Mouse (Mus musculus) common myeloid progenitor, adult 5-6 weeks (primary cell): Measurements from ENCODE around the gene Map3k3. TPM values are rescaled to one million over a fixed set of nuclear protein-coding genes. Genes with fewer than 3 reads are reported as not detected.
A peak's percentile ranks its signal among the peaks of the same experiment; 100 is the strongest.
"Not testable (repeated sequence)": the region's sequence is repeated elsewhere in the genome, so short reads cannot be mapped to it uniquely, and the experiment has no call there.

Experiments
- ATAC-seq: replicated peaks from 2 replicates; pipeline ENCODE4 v1.8.0; 2016; ENCODE audit warnings: low read depth, mild to moderate bottlenecking, moderate TSS enrichment, inconsistent platforms; ENCODE audit not compliant: poor library complexity, severe bottlenecking
- total RNA-seq: library from RNA; stranded (forward); fragments of 200-1000, 187-1606 nt; gene quantifications from 2 replicates; pipeline ENCODE4 v1.2.3, GENCODE M21; 2017

Map3k3 gene
- 14.7 and 28.0 TPM in 2 replicates for total RNA-seq

GRCm38 (mm10) chr11:106083708-106084701, at the start of gene Map3k3:
Map3k3 (plus strand) TSS chr11:106084613.
- ATAC-seq = peak; percentile 97

DNA sequence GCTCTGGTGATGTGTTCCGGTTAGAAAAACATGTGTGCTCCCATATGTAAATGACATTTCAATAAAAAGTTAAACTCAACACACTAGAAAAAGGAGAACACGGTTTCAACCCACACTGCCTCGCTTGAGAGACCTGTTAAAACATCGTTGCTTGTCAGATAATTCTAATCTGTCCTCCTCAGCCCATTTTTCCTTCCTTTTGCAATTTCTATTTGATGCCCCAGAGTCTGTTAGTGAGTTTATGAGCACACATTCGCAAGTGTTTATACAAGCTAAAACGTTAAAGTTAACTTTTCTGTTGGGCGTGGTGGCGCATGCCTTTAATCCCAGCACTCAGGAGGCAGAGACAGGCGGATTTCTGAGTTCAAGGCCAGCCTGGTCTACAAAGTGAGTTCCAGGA, 49.4 kb upstream of the Map3k3 start:
- ATAC-seq = no peak

DNA sequence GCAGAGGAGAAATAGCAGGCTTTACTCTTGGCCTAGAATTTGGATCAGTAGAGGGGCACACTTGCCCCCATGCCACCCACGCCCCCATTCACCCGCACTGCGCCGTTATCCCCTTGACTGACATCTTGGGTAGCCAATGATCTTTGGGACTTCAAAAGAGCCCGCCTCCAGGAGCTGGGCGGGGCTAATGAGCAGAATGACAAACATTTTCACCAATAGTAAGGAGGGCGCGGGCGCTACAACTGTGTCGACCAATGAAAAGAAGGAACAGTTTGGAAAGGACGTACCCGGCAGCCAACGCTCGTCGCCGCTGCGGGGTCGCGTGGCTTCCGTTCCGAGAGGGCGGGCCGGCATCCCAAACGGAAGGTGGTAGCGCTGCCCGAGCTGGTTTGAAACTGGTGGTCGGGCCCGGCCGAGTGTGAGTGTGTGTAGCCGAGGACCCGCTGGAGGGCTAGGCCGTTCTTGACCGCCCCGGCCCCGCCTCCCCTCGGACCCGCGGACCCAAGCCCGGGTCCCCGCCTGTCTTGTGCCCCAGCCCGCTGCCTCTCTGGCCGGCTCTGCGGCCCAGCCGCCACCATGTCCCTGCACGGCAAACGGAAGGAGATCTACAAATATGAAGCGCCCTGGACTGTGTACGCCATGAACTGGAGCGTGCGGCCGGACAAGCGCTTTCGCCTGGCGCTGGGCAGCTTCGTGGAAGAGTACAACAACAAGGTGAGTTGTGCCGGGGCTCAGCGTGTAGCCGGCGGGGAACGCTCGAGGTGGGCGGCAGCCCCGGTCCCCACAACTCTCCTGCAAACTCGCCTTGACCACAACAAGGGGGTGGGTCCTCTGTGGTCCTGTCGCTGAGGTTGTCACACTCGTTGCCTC, 47.6 kb upstream of the Map3k3 start, which contains the start of gene Dcaf7:
Gene Dcaf7, plus strand, starts transcription at position 325 of the 870 bp plus-strand sequence.
- ATAC-seq = peak; percentile 94

DNA sequence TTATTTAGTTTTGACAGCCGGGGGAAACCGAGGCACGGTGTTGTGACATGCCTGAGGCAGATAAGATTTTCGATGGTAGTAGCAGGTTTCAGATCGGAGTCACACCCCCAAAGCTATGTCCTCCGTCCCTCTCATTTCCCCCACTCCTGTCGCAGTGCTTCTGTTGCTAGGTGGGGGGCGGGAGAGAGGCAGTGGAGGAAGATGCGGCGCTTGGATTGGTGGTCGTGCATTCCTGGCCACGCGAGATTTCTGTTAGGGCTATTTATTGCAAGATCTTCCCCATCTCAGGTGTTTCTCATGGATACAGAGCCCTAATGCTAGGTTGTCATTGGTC, 47.0 kb upstream of the Map3k3 start:
- ATAC-seq = peak; percentile 43

DNA sequence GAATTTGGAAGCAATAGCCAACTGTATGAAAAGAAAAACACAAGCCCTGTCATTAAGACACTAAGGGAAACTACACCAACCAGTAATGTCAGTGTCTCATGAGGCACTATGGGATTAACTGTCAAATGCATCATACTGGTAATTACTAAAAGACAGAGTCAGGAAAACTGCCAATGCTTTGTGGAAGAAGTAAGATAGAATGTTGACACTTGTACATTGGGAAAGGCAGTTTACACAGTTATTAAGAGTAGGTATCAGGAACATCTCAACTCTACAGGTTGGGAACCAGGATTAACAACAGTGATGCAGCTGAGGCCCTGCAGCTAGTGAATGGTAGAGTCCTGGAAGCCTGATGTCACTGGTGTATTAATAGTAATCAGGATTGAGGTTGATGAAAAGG, 40.1 kb upstream of the Map3k3 start:
- ATAC-seq = no peak

- no peak for ATAC-seq
Measured at GRCm38 (mm10) chr11:106045256-106045655, 39.2 kb upstream of the Map3k3 start.

DNA sequence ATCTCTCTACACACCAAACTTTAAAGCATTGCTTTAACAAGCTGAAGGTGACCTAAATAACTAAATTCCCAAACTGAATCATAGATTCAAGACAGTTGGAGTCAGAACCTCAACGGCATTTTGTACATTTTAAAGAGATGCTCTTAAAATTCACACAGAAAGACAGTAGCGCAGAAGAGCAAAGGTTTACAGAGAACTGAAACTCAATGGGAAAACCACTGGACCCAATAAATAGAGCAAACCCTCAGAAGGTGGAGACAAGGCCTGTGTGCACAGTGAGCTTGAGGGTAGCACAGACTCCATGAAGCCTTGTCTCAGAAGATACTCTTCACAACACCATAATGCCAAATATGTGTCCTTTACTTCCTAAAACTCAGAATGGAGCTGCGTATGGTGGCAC, 38.6 kb upstream of the Map3k3 start:
- no peak for ATAC-seq

- ATAC-seq = no peak
Measured at GRCm38 (mm10) chr11:106046584-106046983, 37.8 kb upstream of the Map3k3 start.

DNA sequence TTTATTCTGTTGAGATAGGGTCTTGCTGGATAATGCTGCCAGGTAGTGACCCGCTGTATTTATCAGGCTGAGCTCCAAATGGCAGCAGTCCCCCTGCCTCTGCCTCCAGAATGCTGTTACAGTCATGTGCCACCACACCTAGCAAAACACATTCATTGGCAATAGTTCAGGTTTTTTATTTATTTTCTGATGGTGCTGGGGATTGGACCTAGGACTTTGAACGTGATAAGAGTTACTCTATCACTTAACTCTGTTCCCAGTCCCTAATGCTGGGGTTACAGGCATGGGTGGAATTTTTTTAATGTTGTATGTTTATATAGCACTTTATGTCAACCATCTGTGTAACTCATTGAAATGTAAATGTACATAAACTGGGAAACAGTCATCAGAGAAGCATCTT, 30.5 kb upstream of the Map3k3 start:
- ATAC-seq = no peak

GRCm38 (mm10) chr11:106054600-106054999, 29.8 kb upstream of the Map3k3 start:
- no peak for ATAC-seq

GRCm38 (mm10) chr11:106055341-106055740, 29.1 kb upstream of the Map3k3 start:
- no peak for ATAC-seq

DNA sequence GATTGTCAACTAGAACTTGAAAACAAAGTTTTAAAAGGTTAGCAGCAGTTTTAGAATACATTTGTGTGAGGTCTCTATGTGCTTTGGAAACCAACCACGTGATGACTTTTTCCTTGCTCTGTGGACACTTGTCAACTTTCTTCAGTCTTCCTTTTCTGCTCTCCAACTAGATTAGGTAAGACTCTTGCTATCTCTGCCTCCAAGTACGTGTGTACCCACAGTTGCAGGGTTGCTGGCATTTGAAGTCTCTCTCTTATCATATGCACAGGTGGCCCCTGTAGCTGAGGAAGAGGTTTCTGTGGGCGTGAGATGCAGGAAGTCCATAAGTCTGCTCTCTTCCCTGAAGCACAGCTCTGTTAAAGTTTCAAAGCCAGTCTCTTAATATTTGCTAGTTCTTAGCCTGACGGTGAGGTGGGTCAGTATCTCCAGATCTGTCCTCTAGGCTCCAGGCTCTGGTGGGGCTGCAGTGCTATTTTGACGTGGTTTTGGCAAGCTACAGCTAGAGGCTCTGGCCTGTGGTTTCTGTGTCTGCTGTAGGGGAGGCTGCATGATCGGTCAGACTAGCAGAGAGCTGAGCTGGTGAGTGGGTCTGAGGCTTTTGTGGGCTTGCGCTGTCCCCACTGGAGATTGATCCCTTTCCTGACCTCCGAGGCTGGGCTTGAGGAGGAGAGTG, 27.5 kb upstream of the Map3k3 start:
- ATAC-seq = peak; percentile 85

DNA sequence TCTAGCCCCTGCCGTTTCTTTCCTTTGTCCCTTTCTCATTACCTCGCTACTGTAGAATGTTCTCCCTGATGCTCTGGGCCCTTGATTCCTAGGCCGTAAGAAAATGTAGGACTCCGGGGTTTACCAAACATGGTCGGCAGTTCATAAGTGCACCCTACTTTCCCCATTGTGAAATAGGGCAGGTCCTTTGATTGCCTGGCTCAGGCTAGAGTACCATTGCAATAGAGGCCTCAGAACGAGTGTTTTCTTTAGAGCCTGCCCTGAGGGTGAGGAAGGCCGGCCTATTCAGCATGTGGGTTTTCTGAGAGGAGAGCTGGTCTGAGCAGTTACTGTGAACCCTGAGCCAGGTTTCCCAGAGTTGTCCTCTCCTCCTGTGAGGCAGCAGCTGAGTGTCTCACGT, 26.4 kb upstream of the Map3k3 start:
- ATAC-seq = no peak

GRCm38 (mm10) chr11:106060549-106060948, 23.9 kb upstream of the Map3k3 start:
- no peak for ATAC-seq

GRCm38 (mm10) chr11:106061311-106061710, 23.1 kb upstream of the Map3k3 start:
- ATAC-seq = no peak

GRCm38 (mm10) chr11:106063756-106064155, 20.7 kb upstream of the Map3k3 start:
- ATAC-seq = no peak

- peak; percentile 14; the same call in 1 of the 2 replicates for ATAC-seq
Measured at GRCm38 (mm10) chr11:106065073-106065922, 19.1 kb upstream of the Map3k3 start.

DNA sequence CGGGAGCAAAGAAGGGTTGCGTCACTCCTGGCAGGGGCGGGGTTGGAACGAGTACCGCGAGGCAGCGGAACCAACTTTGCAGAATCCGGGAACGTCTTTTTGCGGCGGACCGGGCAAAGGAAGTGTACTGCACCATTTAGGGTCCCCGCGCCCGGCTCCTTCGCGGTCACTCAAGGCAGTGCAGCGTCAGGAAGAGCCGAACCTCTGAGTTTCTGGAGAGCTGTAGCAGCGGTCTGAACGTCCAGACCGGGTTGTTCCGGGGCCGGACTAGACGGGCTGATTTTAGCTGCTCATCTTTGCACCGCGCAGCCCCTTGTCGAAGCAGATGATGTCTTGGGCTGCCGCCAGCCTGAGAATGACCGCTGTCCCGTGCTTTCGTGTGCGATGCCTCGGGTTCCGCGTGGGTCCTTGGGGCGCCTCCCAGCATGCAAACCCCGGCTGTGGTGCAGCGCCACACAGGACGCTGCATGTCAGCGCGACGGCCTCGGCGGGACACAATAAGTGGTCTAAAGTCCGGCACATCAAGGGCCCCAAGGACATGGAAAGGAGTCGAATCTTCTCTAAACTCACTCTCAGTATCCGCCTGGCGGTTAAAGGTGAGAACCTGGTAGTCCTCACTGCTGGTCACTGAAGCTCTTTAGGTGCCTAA, 18.4 kb upstream of the Map3k3 start, which contains the start of gene Taco1:
Gene Taco1, plus strand, starts transcription at position 139 of the 649 bp plus-strand sequence.
- ATAC-seq = peak; percentile 98

DNA sequence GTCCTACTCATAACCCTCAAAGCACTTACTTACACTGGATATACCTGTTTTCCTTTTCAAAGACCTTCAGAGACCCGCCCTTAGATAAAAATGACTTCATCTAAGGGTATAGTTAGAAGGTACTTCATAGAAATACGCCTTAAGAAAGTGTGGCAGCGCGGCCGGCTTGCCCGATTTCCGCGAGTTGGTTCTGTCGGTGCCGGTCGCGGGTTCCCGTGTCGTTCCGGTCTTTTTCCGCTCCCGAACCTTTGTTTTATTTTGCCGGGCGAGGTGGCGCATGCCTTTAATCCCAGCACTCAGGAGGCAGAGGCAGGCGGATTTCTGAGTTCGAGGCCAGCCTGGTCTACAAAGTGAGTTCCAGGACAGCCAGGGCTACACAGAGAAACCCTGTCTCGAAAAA, 17.8 kb upstream of the Map3k3 start:
- not testable (repeated sequence) for ATAC-seq
